14 mouse cellular contexts compared by ENCODE assay signal in the genomic region with DNA sequence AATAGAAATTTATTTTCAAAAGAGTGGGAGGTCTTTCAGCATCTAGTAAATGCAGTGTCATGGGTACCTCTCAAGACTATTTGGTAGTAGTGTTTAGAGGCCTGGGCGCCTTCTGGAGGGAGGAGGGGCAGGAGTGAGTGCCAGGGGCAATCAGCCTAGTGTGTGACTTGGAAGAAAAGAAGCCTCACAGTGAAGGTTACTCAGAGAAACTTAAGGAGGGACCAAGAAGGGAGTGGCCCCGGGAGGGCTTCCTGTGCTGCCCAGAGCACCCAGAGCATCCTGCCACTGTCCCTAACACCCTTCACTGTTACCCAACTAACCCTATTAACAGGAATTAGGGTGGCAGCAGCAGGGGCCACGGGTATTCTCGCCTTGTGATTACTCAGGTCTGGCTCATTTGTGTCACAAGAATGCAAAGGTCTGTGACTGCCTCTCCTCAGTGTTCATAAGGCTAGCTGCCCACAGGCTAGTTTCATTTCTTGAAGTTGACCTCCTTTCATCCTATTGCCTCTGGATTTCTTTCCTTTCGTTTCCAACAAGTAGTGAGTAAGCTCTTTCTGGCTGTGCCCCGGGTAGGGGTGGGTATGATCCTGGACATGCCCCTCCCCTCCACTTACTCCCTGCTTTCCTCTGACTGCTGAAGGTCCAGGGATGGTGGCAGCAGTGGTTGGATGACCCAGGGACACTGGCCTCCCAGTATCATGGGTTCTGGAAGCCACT. TPM values are rescaled to one million over a fixed set of nuclear protein-coding genes. Genes with fewer than 3 reads are reported as not detected.
DNase-seq lines count a peak whose midpoint lies in the region; ATAC-seq and TF ChIP-seq lines count a peak whose summit lies in the region.
"Had no signal": no experiment of that assay in that cellular context is flagged by ENCODE, and none has a peak within 500 bp of the region (broad histone marks: within the 10 kb centered on the region; RNA-seq: fewer than 3 reads in every experiment).

No protein-coding gene starts in this region.

- H3K27ac ChIP-seq in heart, embryonic 11.5 days (ENCODE audit: low read depth, low read length), result no peak overlapping the region
- peak overlapping the region; percentile 3; the same call in 1 of the 2 replicates for H3K27ac ChIP-seq in bone marrow, adult 2 months (ENCODE audit: control insufficient read depth, insufficient read depth, low read depth, low read length, poor library complexity)
- H3K27ac ChIP-seq in hindbrain, embryonic 13.5 days, result no peak overlapping the region
- H3K27ac ChIP-seq: heart, adult 2 months; hindbrain, embryonic 15.5 days; midbrain, embryonic 13.5 days had no signal

- H3K36me3 ChIP-seq in heart, embryonic 11.5 days (ENCODE audit: control insufficient read depth, insufficient read depth, low read length), result no peaks in the 10 kb centered on the region
- H3K36me3 ChIP-seq in megakaryocyte, embryonic 14.5 days (replicated peaks; ENCODE audit: low read length), result no peaks in the 10 kb centered on the region
- no peaks in the 10 kb centered on the region for H3K36me3 ChIP-seq in hindbrain, embryonic 13.5 days
- H3K36me3 ChIP-seq: hindbrain, embryonic 15.5 days; midbrain, embryonic 13.5 days had no signal

- no peak overlapping the region for H3K4me3 ChIP-seq in heart, embryonic 11.5 days (ENCODE audit: low read depth, low read length)
- H3K4me3 ChIP-seq in bone marrow, adult 2 months (replicated peaks; ENCODE audit: control insufficient read depth, low read depth, low read length), result no peak overlapping the region
- H3K4me3 ChIP-seq in megakaryocyte, embryonic 14.5 days (replicated peaks), result peak overlapping the region; percentile 47
- H3K4me3 ChIP-seq in hindbrain, embryonic 13.5 days, result no peak overlapping the region
- H3K4me3 ChIP-seq: heart, adult 2 months; hindbrain, embryonic 15.5 days; midbrain, embryonic 13.5 days had no signal

- H3K4me1 ChIP-seq in heart, embryonic 11.5 days (ENCODE audit: control insufficient read depth, insufficient read depth, low read length), result no peaks in the 10 kb centered on the region
- peaks cover 2% of the 10 kb centered on the region; the same call in 1 of the 2 replicates for H3K4me1 ChIP-seq in bone marrow, adult 2 months (ENCODE audit: control insufficient read depth, insufficient read depth, low read length)
- H3K4me1 ChIP-seq in megakaryocyte, embryonic 14.5 days, result peaks cover 8% of the 10 kb centered on the region
- H3K4me1 ChIP-seq in hindbrain, embryonic 13.5 days (replicated peaks), result no peaks in the 10 kb centered on the region
- H3K4me1 ChIP-seq: hindbrain, embryonic 15.5 days; midbrain, embryonic 13.5 days had no signal

- no peak for TF ChIP-seq CTCF in bone marrow, adult 2 months (IDR thresholded peaks at IDR 0.05; ENCODE audit: control insufficient read depth, insufficient read depth, low read length)

- DNase-seq in heart, adult 11 months, result peak; percentile 85
- DNase-seq in 416B (ENCODE audit: low read depth), result peak; percentile 32
- DNase-seq in adrenal gland, postnatal 4 days (ENCODE audit: low spot score in 2 of 2), result no peak
- DNase-seq in adrenal gland, postnatal 36 days, result no peak

- H3K27me3 ChIP-seq in heart, embryonic 11.5 days (ENCODE audit: control insufficient read depth, insufficient read depth, low read length), result no peaks in the 10 kb centered on the region
- H3K27me3 ChIP-seq in megakaryocyte, embryonic 14.5 days (replicated peaks), result peaks cover 10% of the 10 kb centered on the region
- no peaks in the 10 kb centered on the region for H3K27me3 ChIP-seq in hindbrain, embryonic 13.5 days
- H3K27me3 ChIP-seq: hindbrain, embryonic 15.5 days had no signal

- 36% methylated on average over 6 of the region's 6 CpGs for WGBS in heart, embryonic 11.5 days (ENCODE audit: insufficient replicate concordance)
- WGBS in bone marrow, adult 2 months, result 33% methylated on average over 6 of the region's 6 CpGs
- WGBS in hindbrain, embryonic 13.5 days, result 61% methylated on average over 6 of the region's 6 CpGs

- no peak overlapping the region for H3K4me2 ChIP-seq in heart, embryonic 11.5 days
- no peak overlapping the region for H3K4me2 ChIP-seq in hindbrain, embryonic 13.5 days
- H3K4me2 ChIP-seq: hindbrain, embryonic 15.5 days; midbrain, embryonic 13.5 days had no signal

- no peak for ATAC-seq in heart, embryonic 11.5 days (replicated peaks; ENCODE audit: insufficient number of reproducible peaks, low FRiP score, low TSS enrichment)
- no peak for ATAC-seq in hindbrain, embryonic 13.5 days (ENCODE audit: low FRiP score)
- ATAC-seq: forebrain, embryonic 14.5 days; midbrain, embryonic 13.5 days had no signal

- no peaks in the 10 kb centered on the region for H3K9me3 ChIP-seq in heart, embryonic 11.5 days (replicated peaks; ENCODE audit: control insufficient read depth, low read length)
- no peaks in the 10 kb centered on the region for H3K9me3 ChIP-seq in megakaryocyte, embryonic 14.5 days
- H3K9me3 ChIP-seq in hindbrain, embryonic 13.5 days, result no peaks in the 10 kb centered on the region
- H3K9me3 ChIP-seq: hindbrain, embryonic 15.5 days; midbrain, embryonic 13.5 days had no signal

- no peak for TF ChIP-seq POLR2A in bone marrow, adult 2 months (IDR thresholded peaks at IDR 0.05; ENCODE audit: borderline replicate concordance, control insufficient read depth, low read depth, low read length)

- no peak overlapping the region for H3K9ac ChIP-seq in heart, embryonic 11.5 days (ENCODE audit: low read depth, low read length)
- no peak overlapping the region for H3K9ac ChIP-seq in hindbrain, embryonic 13.5 days
- H3K9ac ChIP-seq: hindbrain, embryonic 15.5 days; midbrain, embryonic 13.5 days had no signal

RNA-seq across cellular contexts. Expression of a gene that starts 28.6 kb away (rescaled TPM):
- 0.20 TPM in 1 of 2 replicates, not detected in the other for polyA plus RNA-seq in heart, embryonic 11.5 days (2014; fragmentation: Nextera tagmentation; extraction: Ambion mirVana)
- polyA plus RNA-seq in bone marrow, adult 2 months (2011; ENCODE audit: insufficient read depth, insufficient read length, low replicate concordance, missing spikeins), result 8.0 and 31.5 TPM in 2 replicates
- not detected in 2 replicates for polyA plus RNA-seq in megakaryocyte, embryonic 14.5 days (2012; ENCODE audit: insufficient read depth, low replicate concordance)
- total RNA-seq in adrenal gland, postnatal 4 days (2021), result under 1 TPM; 0.42 to 0.68 TPM
- 1 to 10 TPM in 1 of 2 experiments, under 1 TPM in 1; 0.72 to 1.8 TPM for total RNA-seq in adrenal gland, postnatal 36 days (2021)
- 0.66 TPM in 1 of 2 replicates, not detected in the other for polyA plus RNA-seq in hindbrain, embryonic 13.5 days (2015; fragmentation: Nextera tagmentation; extraction: Ambion mirVana)
- total RNA-seq: MEL had no signal
- polyA plus RNA-seq: CD4-positive, CD25-positive, alpha-beta regulatory T cell, adult 4 months; heart, adult 2 months; midbrain, embryonic 13.5 days had no signal

RNA-seq across cellular contexts. Expression of a gene that starts 37.0 kb away (rescaled TPM):
- 7.0 and 9.9 TPM in 2 replicates for polyA plus RNA-seq in heart, embryonic 11.5 days (2014; fragmentation: Nextera tagmentation; extraction: Ambion mirVana)
- polyA plus RNA-seq in bone marrow, adult 2 months (2011; ENCODE audit: insufficient read depth, insufficient read length, low replicate concordance, missing spikeins), result 0.18 and 2.8 TPM in 2 replicates
- not detected in 2 replicates for polyA plus RNA-seq in megakaryocyte, embryonic 14.5 days (2012; ENCODE audit: insufficient read depth, low replicate concordance)
- 10 to 100 TPM; 33.2 to 34.4 TPM for total RNA-seq in adrenal gland, postnatal 4 days (2021)
- total RNA-seq in adrenal gland, postnatal 36 days (2021), result 10 to 100 TPM; 29.4 to 37.7 TPM
- 6.0 and 6.1 TPM in 2 replicates for polyA plus RNA-seq in hindbrain, embryonic 13.5 days (2015; fragmentation: Nextera tagmentation; extraction: Ambion mirVana)
- total RNA-seq: MEL had no signal

RNA-seq across cellular contexts. Expression of a gene that starts 54.3 kb away (rescaled TPM):
- 26.6 and 33.6 TPM in 2 replicates for polyA plus RNA-seq in heart, embryonic 11.5 days (2014; fragmentation: Nextera tagmentation; extraction: Ambion mirVana)
- polyA plus RNA-seq in bone marrow, adult 2 months (2011; ENCODE audit: insufficient read depth, insufficient read length, low replicate concordance, missing spikeins), result 16.6 and 19.8 TPM in 2 replicates
- polyA plus RNA-seq in megakaryocyte, embryonic 14.5 days (2012; ENCODE audit: insufficient read depth, low replicate concordance), result 1.6 and 5.0 TPM in 2 replicates
- 10 to 100 TPM; 22.8 to 82.9 TPM for total RNA-seq in adrenal gland, postnatal 4 days (2021)
- 1 to 10 TPM; 4.9 to 5.5 TPM for total RNA-seq in adrenal gland, postnatal 36 days (2021)
- 26.8 and 27.3 TPM in 2 replicates for polyA plus RNA-seq in hindbrain, embryonic 13.5 days (2015; fragmentation: Nextera tagmentation; extraction: Ambion mirVana)
- total RNA-seq: MEL had no signal

Comparison
In these comparisons a context has a peak if more than half of its experiments do, and no peak if none do; other contexts are left out.
1. DNase-seq: peak in heart, adult 11 months (single experiment) and 416B (single experiment); none in adrenal gland, postnatal 4 days (0 of 2) and adrenal gland, postnatal 36 days (0 of 2).